Mouse (Mus musculus) G1E-ER4 (cell line): ENCODE results near the gene Fras1. TPM values are rescaled to one million over a fixed set of nuclear protein-coding genes. Genes with fewer than 3 reads are reported as not detected.
A peak's percentile ranks its signal among the peaks of the same experiment; 100 is the strongest.

ENCODE experiments used
- GATA1 ChIP-seq: IDR thresholded peaks from one replicate; pipeline ENCODE4 v1.8.0; 2012; ENCODE audit warnings: low read length, inconsistent platforms
- polyA plus RNA-seq: library from polyadenylated mRNA; stranded (reverse); fragments of >175 nt; gene quantifications from 2 replicates; pipeline ENCODE4 v1.2.3, GENCODE M21; 2012

Gene Fras1
- polyA plus RNA-seq, 1 experiment: 0.01 TPM

DNA sequence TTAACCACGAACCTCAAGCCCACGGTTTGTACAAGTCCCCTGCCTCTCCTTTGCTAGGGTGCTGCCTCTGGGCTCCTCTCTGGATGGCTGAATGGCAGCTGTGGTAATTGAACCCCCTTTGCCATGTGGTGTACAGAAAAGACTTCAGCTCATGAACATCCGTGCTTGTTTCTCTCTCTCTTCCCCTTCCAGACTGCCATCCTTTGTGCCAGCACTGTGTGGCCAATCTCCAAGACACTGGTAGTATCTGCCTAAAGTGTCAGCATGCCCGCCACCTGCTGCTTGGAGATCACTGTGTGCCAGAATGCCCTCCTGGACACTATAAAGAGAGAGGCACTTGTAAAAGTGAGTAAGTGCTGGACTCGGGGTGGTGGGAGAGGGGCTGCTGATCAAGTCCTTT lies 262.1 kb downstream of the Fras1 start:
- no peak for TF ChIP-seq GATA1

GRCm38 (mm10) chr5:96639213-96639910 lies 265.6 kb downstream of the Fras1 start:
- no peak for TF ChIP-seq GATA1

- TF ChIP-seq GATA1: no peak
These were observed 267.5 kb downstream of the Fras1 start for GRCm38 (mm10) chr5:96641297-96641696.

DNA sequence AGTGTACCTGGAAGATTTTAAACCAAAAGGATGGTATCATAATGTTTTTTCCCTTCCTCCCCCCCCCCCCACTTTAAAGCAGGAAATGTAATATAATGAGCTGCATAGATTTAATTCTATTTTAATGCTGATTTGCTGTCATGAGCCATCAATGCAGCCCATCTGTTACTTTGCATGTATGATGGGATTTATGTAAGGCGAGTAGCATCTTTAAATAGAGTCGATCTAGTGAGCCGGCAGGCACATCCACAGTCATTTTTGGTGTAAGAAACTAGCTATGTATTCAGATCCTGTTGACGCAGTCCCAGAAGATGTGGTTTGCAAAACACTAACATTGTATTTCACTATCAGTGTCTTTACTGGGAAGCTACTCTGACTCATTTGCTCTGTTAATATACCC lies 301.9 kb downstream of the Fras1 start:
- TF ChIP-seq GATA1: no peak

- TF ChIP-seq GATA1: no peak
These were observed 303.7 kb downstream of the Fras1 start for GRCm38 (mm10) chr5:96677498-96677897.

- no peak for TF ChIP-seq GATA1
These were observed 307.3 kb downstream of the Fras1 start for GRCm38 (mm10) chr5:96681085-96681484.

GRCm38 (mm10) chr5:96682777-96683176 lies 309.0 kb downstream of the Fras1 start:
- TF ChIP-seq GATA1: no peak

GRCm38 (mm10) chr5:96688885-96689284 lies 315.1 kb downstream of the Fras1 start:
- TF ChIP-seq GATA1: no peak

- no peak for TF ChIP-seq GATA1
These were observed 325.2 kb downstream of the Fras1 start for GRCm38 (mm10) chr5:96698972-96699371.

DNA sequence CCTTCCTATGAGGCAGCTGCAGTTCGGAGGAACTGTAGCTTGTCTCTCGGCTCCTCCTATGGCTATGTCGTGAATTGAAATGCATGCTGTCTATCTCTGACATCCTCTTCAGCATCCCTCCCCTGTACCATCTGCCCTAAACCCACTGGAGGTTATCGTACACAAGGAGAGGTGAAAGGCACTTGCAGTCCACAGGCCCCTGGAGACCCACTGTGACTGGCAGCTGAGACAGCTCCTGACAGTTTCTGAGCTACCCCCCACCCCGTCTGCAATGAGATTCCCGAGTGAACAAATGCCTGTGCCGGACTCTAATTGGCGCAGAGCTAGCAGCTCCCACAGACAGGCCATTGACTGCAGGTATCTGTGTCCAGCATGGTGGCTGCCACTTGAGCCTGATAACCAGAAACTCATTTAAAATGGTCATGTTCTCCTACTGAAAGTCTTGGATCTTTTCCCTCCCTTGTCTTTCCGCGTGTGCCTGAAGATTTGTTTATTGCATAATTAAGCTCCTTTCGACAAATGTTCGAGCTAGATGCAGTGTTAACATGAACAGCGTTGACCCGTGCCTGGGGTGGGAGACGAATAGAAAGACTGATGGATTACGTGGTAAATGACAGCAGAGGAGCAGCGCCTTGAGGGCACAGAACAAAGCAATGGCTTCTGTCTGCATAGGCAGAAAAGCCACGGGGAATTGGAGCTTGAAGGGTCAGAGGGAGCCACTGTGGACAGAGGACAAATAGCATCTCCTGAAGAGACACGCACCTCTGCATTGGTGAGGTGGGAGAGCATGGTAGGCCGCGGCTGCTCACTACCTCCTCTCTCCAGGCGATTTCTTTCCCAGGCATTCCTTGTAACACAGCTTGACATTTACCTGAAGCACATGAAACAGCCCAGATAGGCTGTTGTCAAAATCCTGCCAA lies 329.2 kb downstream of the Fras1 start:
- no peak for TF ChIP-seq GATA1

GRCm38 (mm10) chr5:96708515-96708914 lies 334.8 kb downstream of the Fras1 start:
- peak; percentile 65 for TF ChIP-seq GATA1

GRCm38 (mm10) chr5:96712089-96712684 lies 338.4 kb downstream of the Fras1 start:
- TF ChIP-seq GATA1: no peak

- no peak for TF ChIP-seq GATA1
These were observed 339.0 kb downstream of the Fras1 start for GRCm38 (mm10) chr5:96712799-96713198.

DNA sequence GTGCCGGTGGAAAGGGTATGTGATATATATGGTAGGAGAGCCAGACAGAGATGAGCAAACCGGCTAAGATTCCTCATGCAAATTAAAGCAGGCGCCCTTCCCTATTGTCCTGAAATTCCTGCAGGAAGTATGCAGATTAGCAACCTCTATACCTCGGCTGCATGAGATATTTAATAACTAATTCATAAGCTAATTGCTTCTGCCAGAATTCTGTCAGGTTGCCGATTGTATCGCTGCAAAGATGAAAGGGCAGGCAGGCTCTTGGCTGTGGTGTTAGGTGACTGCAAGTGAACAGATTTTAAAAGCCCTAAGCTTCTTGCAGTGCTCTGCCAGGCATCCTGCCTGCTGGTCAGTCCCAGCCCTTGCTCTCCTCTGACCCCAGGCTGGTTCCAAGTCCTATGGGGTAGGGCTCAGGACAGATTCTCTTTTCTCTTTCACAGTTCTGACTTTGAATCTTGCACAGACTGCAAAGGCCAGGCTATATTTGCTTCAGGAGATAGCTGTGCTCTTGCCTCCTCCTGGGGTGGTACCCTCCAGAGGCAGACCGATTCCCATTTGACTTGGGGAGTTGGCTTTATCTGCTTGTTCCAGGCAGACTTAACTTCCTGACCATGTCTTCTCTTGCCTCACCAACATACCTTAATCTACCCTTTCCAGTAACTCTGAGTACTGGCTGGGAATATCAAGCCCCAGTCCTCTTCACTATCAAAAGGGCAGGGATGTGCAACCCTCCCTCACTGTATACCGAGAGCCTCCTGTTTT lies 342.7 kb downstream of the Fras1 start:
- TF ChIP-seq GATA1: no peak

GRCm38 (mm10) chr5:96717690-96718089 lies 343.9 kb downstream of the Fras1 start:
- no peak for TF ChIP-seq GATA1
